Mouse (Mus musculus): ENCODE data around the gene Stk11. TPM values are rescaled to one million over a fixed set of nuclear protein-coding genes. Genes with fewer than 3 reads are reported as not detected.

Gene Stk11
- polyA plus RNA-seq, 1 experiment = 104 TPM

GRCm38 (mm10) chr10:80147719-80148601 lies 32.4 kb downstream of the Stk11 start, which contains the start of gene Midn:
Gene Midn (plus strand): TSS chr10:80148272.
- H3K4me1 ChIP-seq (ENCODE audit: control insufficient read depth, insufficient read depth, low read length) = peaks cover 6% of the 10 kb centered on the region
- H3K27ac ChIP-seq (ENCODE audit: insufficient read depth, low read depth, low read length) = peak within 1 kb of the TSS; percentile 86
- TF ChIP-seq POLR2A (IDR thresholded peaks at IDR 0.05; ENCODE audit: borderline replicate concordance, low read depth, low read length) (no peak; the same call in 1 of the 2 replicates), CTCF (IDR thresholded peaks at IDR 0.05; ENCODE audit: low read depth, low read length) (no peak)

GRCm38 (mm10) chr10:80148610-80149290 lies 33.1 kb downstream of the Stk11 start:
- peaks cover 11% of the 10 kb centered on the region for H3K4me1 ChIP-seq (ENCODE audit: control insufficient read depth, insufficient read depth, low read length)
- peak overlapping the region; percentile 66 for H3K4me3 ChIP-seq (ENCODE audit: insufficient read depth, low read length)
- TF ChIP-seq CTCF (IDR thresholded peaks at IDR 0.05; ENCODE audit: low read depth, low read length) (peak; percentile 36; the same call in 1 of the 2 replicates), POLR2A (IDR thresholded peaks at IDR 0.05; ENCODE audit: borderline replicate concordance, low read depth, low read length) (no peak; the same call in 1 of the 2 replicates)
- peak overlapping the region; percentile 86 for H3K27ac ChIP-seq (ENCODE audit: insufficient read depth, low read depth, low read length)

More at GRCm38 (mm10) chr10:80147719-80148601, 32.4 kb downstream of the Stk11 start, which contains the start of gene Midn:
- H3K4me3 ChIP-seq (ENCODE audit: insufficient read depth, low read length) = peak within 1 kb of the TSS; percentile 66

- no peak for TF ChIP-seq CTCF (IDR thresholded peaks at IDR 0.05; ENCODE audit: low read depth, low read length)
- TF ChIP-seq POLR2A (IDR thresholded peaks at IDR 0.05; ENCODE audit: borderline replicate concordance, low read depth, low read length) = no peak
- Histone ChIP-seq H3K27ac (ENCODE audit: insufficient read depth, low read depth, low read length) (peak overlapping the region; percentile 86), H3K4me1 (ENCODE audit: control insufficient read depth, insufficient read depth, low read length) (peaks cover 11% of the 10 kb centered on the region), H3K4me3 (ENCODE audit: insufficient read depth, low read length) (peak overlapping the region; percentile 73)
Observed at GRCm38 (mm10) chr10:80149291-80150225, 34.0 kb downstream of the Stk11 start.

- H3K27ac ChIP-seq (ENCODE audit: insufficient read depth, low read depth, low read length) = peak overlapping the region; percentile 94
- peaks cover 19% of the 10 kb centered on the region for H3K4me1 ChIP-seq (ENCODE audit: control insufficient read depth, insufficient read depth, low read length)
- no peak for TF ChIP-seq POLR2A (IDR thresholded peaks at IDR 0.05; ENCODE audit: borderline replicate concordance, low read depth, low read length)
- no peak for TF ChIP-seq CTCF (IDR thresholded peaks at IDR 0.05; ENCODE audit: low read depth, low read length)
- peak overlapping the region; percentile 73 for H3K4me3 ChIP-seq (ENCODE audit: insufficient read depth, low read length)
Observed at GRCm38 (mm10) chr10:80150226-80151210, 34.9 kb downstream of the Stk11 start.

- Histone ChIP-seq H3K4me1 (ENCODE audit: control insufficient read depth, insufficient read depth, low read length) (peaks cover 27% of the 10 kb centered on the region), H3K4me3 (ENCODE audit: insufficient read depth, low read length) (peak overlapping the region; percentile 73), H3K27ac (ENCODE audit: insufficient read depth, low read depth, low read length) (peak overlapping the region; percentile 94)
- TF ChIP-seq POLR2A (IDR thresholded peaks at IDR 0.05; ENCODE audit: borderline replicate concordance, low read depth, low read length) = no peak
- TF ChIP-seq CTCF (IDR thresholded peaks at IDR 0.05; ENCODE audit: low read depth, low read length) = no peak
Observed at GRCm38 (mm10) chr10:80151211-80152034, 35.8 kb downstream of the Stk11 start.

GRCm38 (mm10) chr10:80152071-80152872 lies 36.7 kb downstream of the Stk11 start:
- Histone ChIP-seq H3K4me3 (ENCODE audit: insufficient read depth, low read length) (peak overlapping the region; percentile 73), H3K27ac (ENCODE audit: insufficient read depth, low read depth, low read length) (peak overlapping the region; percentile 94), H3K4me1 (ENCODE audit: control insufficient read depth, insufficient read depth, low read length) (peaks cover 30% of the 10 kb centered on the region)
- TF ChIP-seq CTCF (IDR thresholded peaks at IDR 0.05; ENCODE audit: low read depth, low read length) (no peak), POLR2A (IDR thresholded peaks at IDR 0.05; ENCODE audit: borderline replicate concordance, low read depth, low read length) (no peak)

- peak overlapping the region; percentile 94 for H3K27ac ChIP-seq (ENCODE audit: insufficient read depth, low read depth, low read length)
- TF ChIP-seq POLR2A (IDR thresholded peaks at IDR 0.05; ENCODE audit: borderline replicate concordance, low read depth, low read length) (no peak), CTCF (IDR thresholded peaks at IDR 0.05; ENCODE audit: low read depth, low read length) (no peak)
- H3K4me3 ChIP-seq (ENCODE audit: insufficient read depth, low read length) = peak overlapping the region; percentile 73
- peaks cover 31% of the 10 kb centered on the region for H3K4me1 ChIP-seq (ENCODE audit: control insufficient read depth, insufficient read depth, low read length)
Observed at GRCm38 (mm10) chr10:80152873-80153260, 37.3 kb downstream of the Stk11 start.

Data from bone marrow macrophage, adult 2 months (primary cell).